Mouse (Mus musculus) erythroblast, embryonic 14.5 days (primary cell): Measurements from ENCODE around the gene Ndufs2.

Source experiments
- GATA1 ChIP-seq: IDR thresholded peaks from 2 replicates; pipeline ENCODE4 v1.6.1; 2012; ENCODE audit warnings: low read length, inconsistent platforms, mixed read lengths
- TAL1 ChIP-seq: IDR thresholded peaks from 3 replicates; pipeline ENCODE4 v1.6.1; 2012; ENCODE audit warnings: low read length, inconsistent platforms, mixed read lengths

- TF ChIP-seq GATA1 (no peak), TAL1 (no peak)
Measured at GRCm38 (mm10) chr1:171256095-171256818, 5.1 kb upstream of the Ndufs2 start.
